Mouse (Mus musculus): Measurements from ENCODE around the gene A730071L15Rik.

GRCm38 (mm10) chr11:6166351-6166750 lies 33.5 kb upstream of the A730071L15Rik start:
- TF ChIP-seq CTCF (IDR thresholded peaks at IDR 0.05; ENCODE audit: low read depth) (no peak), EP300 (IDR thresholded peaks at IDR 0.05; ENCODE audit: low read depth) (no peak)

Data from heart, postnatal 0 days (tissue).